Mouse (Mus musculus): ENCODE measurements around the gene Slamf7.

DNA sequence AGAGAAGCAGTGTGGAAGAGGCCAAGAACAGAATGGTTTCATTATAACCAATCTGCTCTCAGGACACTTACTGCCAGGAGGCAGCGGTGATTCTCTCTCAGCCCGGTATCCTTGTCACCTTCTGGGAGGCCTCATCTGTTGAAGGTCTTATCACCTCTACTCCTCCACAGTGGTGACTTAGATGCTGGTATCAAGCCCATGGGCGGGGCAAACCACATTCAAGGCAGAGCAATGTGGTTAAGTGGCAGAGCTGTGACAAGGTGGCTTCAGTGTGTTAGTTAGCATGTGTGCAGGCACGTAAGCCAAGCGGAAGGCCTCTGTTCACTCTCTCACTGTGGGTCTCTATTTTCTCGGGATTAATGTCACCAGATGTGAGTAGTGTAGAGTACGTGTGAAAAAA lies 9.2 kb downstream of the Slamf7 start:
- TF ChIP-seq CTCF (IDR thresholded peaks at IDR 0.05; ENCODE audit: extremely low read depth, insufficient read depth, low read length), result no peak
- no peak for TF ChIP-seq POLR2A (IDR thresholded peaks at IDR 0.05; ENCODE audit: extremely low read depth, insufficient read depth, low read length)

All from cortical plate, adult 2 months (tissue).